In the genomic region with DNA sequence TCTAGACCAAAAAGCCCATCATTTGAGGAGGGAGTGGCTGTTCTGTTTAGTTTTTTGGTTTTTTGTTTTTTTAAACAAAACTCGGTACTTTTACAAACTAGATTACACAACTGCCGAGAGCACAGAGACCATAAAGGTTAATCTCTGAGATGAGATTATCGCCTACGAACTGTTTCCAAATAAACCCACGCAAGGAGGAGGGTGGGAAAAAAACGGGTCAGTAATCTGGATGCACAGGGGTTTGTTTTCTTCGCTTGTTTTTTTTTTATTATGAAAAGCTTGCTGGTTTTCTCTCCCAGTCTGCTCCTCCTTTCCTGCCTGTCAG, we compare ENCODE assay signal across 11 mouse cellular contexts.
DNase-seq lines count a peak whose midpoint lies in the region; ATAC-seq and TF ChIP-seq lines count a peak whose summit lies in the region.
"Had no signal": no experiment of that assay in that cellular context is flagged by ENCODE, and none has a peak within 500 bp of the region (broad histone marks: within the 10 kb centered on the region; RNA-seq: fewer than 3 reads in every experiment).

No protein-coding gene starts in this region.

- H3K27ac ChIP-seq in heart, embryonic 13.5 days (replicated peaks) = no peak overlapping the region
- no peak overlapping the region for H3K27ac ChIP-seq in lung, embryonic 16.5 days (ENCODE audit: low read length)
- H3K27ac ChIP-seq in limb, embryonic 14.5 days (replicated peaks; ENCODE audit: low read depth, low read length) = no peak overlapping the region
- H3K27ac ChIP-seq: limb, embryonic 15.5 days had no signal

- peak overlapping the region; percentile 64 for H3K4me2 ChIP-seq in heart, embryonic 13.5 days
- peak overlapping the region; percentile 14; the same call in 1 of the 2 replicates for H3K4me2 ChIP-seq in lung, embryonic 16.5 days (ENCODE audit: low read depth, low read length)
- H3K4me2 ChIP-seq in limb, embryonic 14.5 days (replicated peaks; ENCODE audit: low read depth, low read length, severe bottlenecking) = peak overlapping the region; percentile 19
- H3K4me2 ChIP-seq: limb, embryonic 15.5 days had no signal

- H3K9ac ChIP-seq in heart, embryonic 13.5 days = 0 out of 2 replicates have a peak overlapping the region, but pooled peaks have one; percentile 50
- H3K9ac ChIP-seq in lung, embryonic 16.5 days (ENCODE audit: low read length) = no peak overlapping the region
- H3K9ac ChIP-seq in limb, embryonic 14.5 days (ENCODE audit: low read depth, low read length, severe bottlenecking) = no peak overlapping the region
- H3K9ac ChIP-seq: limb, embryonic 15.5 days had no signal

- no peak for TF ChIP-seq POLR2A in limb, embryonic 14.5 days (IDR thresholded peaks at IDR 0.05; ENCODE audit: borderline replicate concordance, extremely low read depth, insufficient read depth, insufficient read length)

- DNase-seq in heart, adult 8-10 months (ENCODE audit: low spot score) = no peak
- DNase-seq in lung, postnatal 4 days = no peak
- DNase-seq in limb, embryonic 14.5 days (ENCODE audit: low spot score) = no peak
- DNase-seq in left cerebral cortex, adult 11 months (ENCODE audit: low spot score) = no peak
- no peak for DNase-seq in adrenal gland, postnatal 36 days
- DNase-seq in adipocyte (ENCODE audit: low spot score) = no peak

- H3K9me3 ChIP-seq in heart, embryonic 13.5 days = no peaks in the 10 kb centered on the region
- no peaks in the 10 kb centered on the region; the same call in 1 of the 2 replicates for H3K9me3 ChIP-seq in lung, embryonic 16.5 days (ENCODE audit: control insufficient read depth, low read length)
- no peaks in the 10 kb centered on the region for H3K9me3 ChIP-seq in limb, embryonic 14.5 days (ENCODE audit: control insufficient read depth, low read length)
- H3K9me3 ChIP-seq: limb, embryonic 15.5 days; megakaryocyte, embryonic 14.5 days had no signal

- no peak for ATAC-seq in heart, embryonic 13.5 days (ENCODE audit: extremely low read depth, insufficient number of reproducible peaks, low FRiP score, low TSS enrichment)
- no peak for ATAC-seq in lung, embryonic 16.5 days (ENCODE audit: low read depth)
- no peak for ATAC-seq in limb, embryonic 14.5 days (ENCODE audit: low FRiP score, low read depth)
- ATAC-seq: Patski had no signal

- H3K36me3 ChIP-seq in heart, embryonic 13.5 days = no peaks in the 10 kb centered on the region
- no peaks in the 10 kb centered on the region for H3K36me3 ChIP-seq in lung, embryonic 16.5 days (ENCODE audit: control insufficient read depth, insufficient read depth, low read length)
- H3K36me3 ChIP-seq in limb, embryonic 14.5 days (ENCODE audit: control insufficient read depth, insufficient read depth, low read length) = no peaks in the 10 kb centered on the region
- H3K36me3 ChIP-seq: limb, embryonic 15.5 days had no signal

- 5% methylated on average over 7 of the region's 7 CpGs for WGBS in heart, embryonic 13.5 days
- 11% methylated on average over 7 of the region's 7 CpGs for WGBS in lung, embryonic 16.5 days
- 1% methylated on average over 7 of the region's 7 CpGs for WGBS in limb, embryonic 14.5 days

- peak overlapping the region; percentile 38 for H3K4me3 ChIP-seq in heart, embryonic 13.5 days
- no peak overlapping the region for H3K4me3 ChIP-seq in lung, embryonic 16.5 days (ENCODE audit: low read length)
- peak overlapping the region; percentile 11 for H3K4me3 ChIP-seq in limb, embryonic 14.5 days (replicated peaks; ENCODE audit: low read length)
- H3K4me3 ChIP-seq: limb, embryonic 15.5 days had no signal

- peaks cover 81% of the 10 kb centered on the region for H3K27me3 ChIP-seq in heart, embryonic 13.5 days (replicated peaks)
- H3K27me3 ChIP-seq in lung, embryonic 16.5 days (ENCODE audit: control insufficient read depth, insufficient read depth, low read depth, low read length) = peaks cover 66% of the 10 kb centered on the region
- peaks cover 87% of the 10 kb centered on the region for H3K27me3 ChIP-seq in limb, embryonic 14.5 days (ENCODE audit: control insufficient read depth, insufficient read depth, low read length)

- H3K4me1 ChIP-seq in heart, embryonic 13.5 days = peaks cover 34% of the 10 kb centered on the region
- peaks cover 13% of the 10 kb centered on the region for H3K4me1 ChIP-seq in lung, embryonic 16.5 days (replicated peaks; ENCODE audit: control insufficient read depth, insufficient read depth, low read length)
- H3K4me1 ChIP-seq in limb, embryonic 14.5 days (ENCODE audit: control insufficient read depth, insufficient read depth, low read length) = peaks cover 14% of the 10 kb centered on the region

Comparison
In these comparisons a context has a peak if more than half of its experiments do, and no peak if none do; other contexts are left out.
1. H3K4me2 ChIP-seq: peak in every context shown above with its lines; median percentile 64 in heart, embryonic 13.5 days; 19 in limb, embryonic 14.5 days; 14 in lung, embryonic 16.5 days.